Mouse (Mus musculus) olfactory bulb, adult 2 months (tissue): Measurements from ENCODE around the gene Dlgap1. TPM values are rescaled to one million over a fixed set of nuclear protein-coding genes. Genes with fewer than 3 reads are reported as not detected.

Experiments used
- H3K27ac ChIP-seq: fragments of 200-500 bp; 2 replicates; pipeline ENCODE4 v1.5.1; 2012; ENCODE audit warnings: low read depth, low read length; ENCODE audit not compliant: insufficient read depth
- H3K4me1 ChIP-seq: fragments of 200-500 bp; 2 replicates; pipeline ENCODE4 v1.6.1; 2012; ENCODE audit warnings: low read length; ENCODE audit not compliant: control insufficient read depth, insufficient read depth
- H3K4me3 ChIP-seq: fragments of 200-500 bp; 2 replicates; pipeline ENCODE4 v1.5.1; 2012; ENCODE audit warnings: mild to moderate bottlenecking, low read depth, low read length, moderate library complexity; ENCODE audit not compliant: insufficient read depth
- CTCF ChIP-seq: fragments of 200-500 bp; IDR thresholded peaks from 2 replicates; pipeline ENCODE4 v1.5.1; 2012; ENCODE audit warnings: low read depth, mild to moderate bottlenecking, low read length, moderate library complexity; ENCODE audit not compliant: insufficient read depth
- POLR2A ChIP-seq: fragments of 200-500 bp; IDR thresholded peaks from 2 replicates; pipeline ENCODE4 v1.6.1; 2012; ENCODE audit warnings: mild to moderate bottlenecking, low read depth, low read length, moderate library complexity; ENCODE audit not compliant: insufficient read depth
- WGBS: fragments of 180-500 bp; shearing (Covaris S2); methylation state at CpG from one replicate; pipeline ENCODE4 v1.1.7; 2018; 5-methylcytosine and 5-hydroxymethylcytosine counted together
- polyA plus RNA-seq: library from polyadenylated mRNA; stranded (reverse); fragments of >200 nt; gene quantifications from 2 replicates; pipeline ENCODE4 v1.2.4, GENCODE M21; 2012; ENCODE audit warnings: low replicate concordance; ENCODE audit not compliant: missing spikeins, insufficient read depth, insufficient read length

The Dlgap1 gene
- polyA plus RNA-seq, 1 experiment: 117 TPM

- WGBS: 94% methylated on average over 6 of the region's 6 CpGs
- no peak overlapping the region for H3K27ac ChIP-seq
- H3K4me3 ChIP-seq: no peak overlapping the region
- no peak for TF ChIP-seq POLR2A
- no peak for TF ChIP-seq CTCF
- H3K4me1 ChIP-seq: peaks cover 19% of the 10 kb centered on the region
Observed at GRCm38 (mm10) chr17:70626925-70627324, 658.1 kb downstream of the Dlgap1 start.

- WGBS: 17% methylated on average over 6 of the region's 6 CpGs
- TF ChIP-seq POLR2A (no peak), CTCF (no peak)
- peak overlapping the region; percentile 45 for H3K27ac ChIP-seq
- peaks cover 24% of the 10 kb centered on the region for H3K4me1 ChIP-seq
- H3K4me3 ChIP-seq: no peak overlapping the region
Observed at GRCm38 (mm10) chr17:70629653-70630378, 660.9 kb downstream of the Dlgap1 start.

- TF ChIP-seq POLR2A (no peak), CTCF (peak; percentile 70)
- WGBS: 5% methylated on average over 9 of the region's 9 CpGs
- no peak overlapping the region for H3K4me3 ChIP-seq
- peaks cover 21% of the 10 kb centered on the region for H3K4me1 ChIP-seq
- H3K27ac ChIP-seq: peak overlapping the region; percentile 96
Observed at GRCm38 (mm10) chr17:70633181-70633944, 664.5 kb downstream of the Dlgap1 start.

GRCm38 (mm10) chr17:70643211-70643610, 674.3 kb downstream of the Dlgap1 start:
- no peak overlapping the region for H3K27ac ChIP-seq
- no peak for TF ChIP-seq CTCF
- TF ChIP-seq POLR2A: no peak
- H3K4me1 ChIP-seq: peaks cover 4% of the 10 kb centered on the region; the same call in 1 of the 2 replicates
- WGBS: 85% methylated on average over 1 of the region's 1 CpGs
- no peak overlapping the region for H3K4me3 ChIP-seq

- no peak overlapping the region for H3K4me3 ChIP-seq
- H3K27ac ChIP-seq: no peak overlapping the region
- TF ChIP-seq POLR2A: no peak
- TF ChIP-seq CTCF: no peak
- WGBS: 83% methylated on average over 4 of the region's 4 CpGs
- peaks cover 4% of the 10 kb centered on the region; the same call in 1 of the 2 replicates for H3K4me1 ChIP-seq
Observed at GRCm38 (mm10) chr17:70646641-70647040, 677.8 kb downstream of the Dlgap1 start.

- 72% methylated on average over 3 of the region's 3 CpGs for WGBS
- no peak overlapping the region for H3K4me3 ChIP-seq
- no peak overlapping the region; the same call in 1 of the 2 replicates for H3K27ac ChIP-seq
- TF ChIP-seq POLR2A (no peak), CTCF (no peak)
- H3K4me1 ChIP-seq: no peaks in the 10 kb centered on the region
Observed at GRCm38 (mm10) chr17:70661382-70661781, 692.5 kb downstream of the Dlgap1 start.

GRCm38 (mm10) chr17:70663992-70664391, 695.1 kb downstream of the Dlgap1 start:
- Histone ChIP-seq H3K27ac (no peak overlapping the region), H3K4me1 (no peaks in the 10 kb centered on the region), H3K4me3 (no peak overlapping the region)
- 93% methylated on average over 6 of the region's 6 CpGs for WGBS
- no peak for TF ChIP-seq CTCF
- no peak for TF ChIP-seq POLR2A

GRCm38 (mm10) chr17:70664484-70665040, 695.7 kb downstream of the Dlgap1 start:
- Histone ChIP-seq H3K27ac (no peak overlapping the region), H3K4me3 (no peak overlapping the region), H3K4me1 (no peaks in the 10 kb centered on the region)
- TF ChIP-seq POLR2A (no peak), CTCF (no peak)

GRCm38 (mm10) chr17:70673985-70674384, 705.1 kb downstream of the Dlgap1 start:
- TF ChIP-seq CTCF: no peak
- TF ChIP-seq POLR2A: no peak
- Histone ChIP-seq H3K27ac (peak overlapping the region; percentile 20; the same call in 1 of the 2 replicates), H3K4me3 (no peak overlapping the region), H3K4me1 (peaks cover 10% of the 10 kb centered on the region)
- 48% methylated on average over 13 of the region's 13 CpGs for WGBS
